Mouse (Mus musculus) intestine, embryonic 14.5 days (tissue): ENCODE results near the gene Slc48a1. TPM values are rescaled to one million over a fixed set of nuclear protein-coding genes. Genes with fewer than 3 reads are reported as not detected.

Experiments
- ATAC-seq: fragments of 200-750 bp; cut with Nextera tagmentation; replicated peaks from 2 replicates; pipeline ENCODE4 v1.8.0; 2017; ENCODE audit warnings: low read depth, moderate number of reproducible peaks, moderate TSS enrichment, moderate library complexity; ENCODE audit not compliant: low FRiP score, low TSS enrichment
- DNase-seq: peaks from one replicate; pipeline ENCODE4 v3.0.0-alpha.2; 2018; ENCODE audit warnings: low spot score
- H3K27ac ChIP-seq: fragments of 300-500 bp; sonication (generic); 2 replicates; pipeline ENCODE4 v1.5.1; 2014; ENCODE audit warnings: low read depth, mild to moderate bottlenecking, control low read depth
- H3K27me3 ChIP-seq: fragments of 300-500 bp; sonication (generic); replicated peaks from 2 replicates; pipeline ENCODE4 v1.6.1; 2014; ENCODE audit warnings: low read length, control low read depth; ENCODE audit not compliant: control insufficient read depth, insufficient read depth
- H3K36me3 ChIP-seq: fragments of 300-500 bp; sonication (generic); 2 replicates; pipeline ENCODE4 v1.6.1; 2014; ENCODE audit warnings: low read length, control low read depth; ENCODE audit not compliant: control insufficient read depth, insufficient read depth
- H3K4me1 ChIP-seq: fragments of 300-500 bp; sonication (generic); replicated peaks from 2 replicates; pipeline ENCODE4 v1.6.1; 2014; ENCODE audit warnings: low read length, control low read depth, mixed read lengths; ENCODE audit not compliant: control insufficient read depth, insufficient read depth
- H3K4me2 ChIP-seq: fragments of 300-500 bp; sonication (generic); 2 replicates; pipeline ENCODE4 v1.6.1; 2014; ENCODE audit warnings: low read length
- H3K4me3 ChIP-seq: fragments of 300-500 bp; sonication (generic); 2 replicates; pipeline ENCODE4 v1.5.1; 2014; ENCODE audit warnings: low read depth, low read length, control low read depth, mixed read lengths
- H3K9ac ChIP-seq: fragments of 300-500 bp; sonication (generic); 2 replicates; pipeline ENCODE4 v1.6.1; 2014; ENCODE audit warnings: mild to moderate bottlenecking, low read length
- H3K9me3 ChIP-seq: fragments of 300-500 bp; sonication (generic); 2 replicates; pipeline ENCODE4 v1.6.1; 2016; ENCODE audit warnings: low read length, control low read depth; ENCODE audit not compliant: control insufficient read depth
- WGBS: fragments of 180-500 bp; shearing (Covaris S2); extraction: QIAGEN DNeasy Blood & Tissue Kit; methylation state at CpG from one replicate; pipeline ENCODE4 v1.1.7; 2014; 5-methylcytosine and 5-hydroxymethylcytosine counted together
- polyA plus RNA-seq: library from polyadenylated mRNA; unstranded; fragments of >200 nt; fragmentation: Nextera tagmentation; extraction: Ambion mirVana; gene quantifications from 2 replicates; pipeline ENCODE4 v1.2.1, GENCODE M21; 2014

Slc48a1 gene
- polyA plus RNA-seq, 1 experiment from 2014 or later = 22.5 TPM

- peaks cover 94% of the 10 kb centered on the region for H3K36me3 ChIP-seq
Measured at GRCm38 (mm10) chr15:97796674-97797310, 18.5 kb downstream of the Slc48a1 start.

GRCm38 (mm10) chr15:97798134-97798533 lies 19.8 kb downstream of the Slc48a1 start:
- no peak for DNase-seq
- ATAC-seq = no peak
- no peaks in the 10 kb centered on the region for H3K4me1 ChIP-seq
- no peak overlapping the region for H3K4me2 ChIP-seq
- no peaks in the 10 kb centered on the region for H3K9me3 ChIP-seq
- H3K9ac ChIP-seq = no peak overlapping the region
- peaks cover 95% of the 10 kb centered on the region for H3K36me3 ChIP-seq
- H3K27me3 ChIP-seq = no peaks in the 10 kb centered on the region
- H3K27ac ChIP-seq = no peak overlapping the region
- WGBS = 68% methylated on average over 17 of the region's 17 CpGs
- H3K4me3 ChIP-seq = no peak overlapping the region

More at GRCm38 (mm10) chr15:97796674-97797310, 18.5 kb downstream of the Slc48a1 start:
- Histone ChIP-seq H3K4me2 (no peak overlapping the region), H3K9me3 (no peaks in the 10 kb centered on the region), H3K27me3 (no peaks in the 10 kb centered on the region), H3K27ac (no peak overlapping the region), H3K4me1 (no peaks in the 10 kb centered on the region), H3K4me3 (no peak overlapping the region), H3K9ac (no peak overlapping the region)
- ATAC-seq (no peak), DNase-seq (no peak)
- WGBS = 93% methylated on average over 17 of the region's 17 CpGs

DNA sequence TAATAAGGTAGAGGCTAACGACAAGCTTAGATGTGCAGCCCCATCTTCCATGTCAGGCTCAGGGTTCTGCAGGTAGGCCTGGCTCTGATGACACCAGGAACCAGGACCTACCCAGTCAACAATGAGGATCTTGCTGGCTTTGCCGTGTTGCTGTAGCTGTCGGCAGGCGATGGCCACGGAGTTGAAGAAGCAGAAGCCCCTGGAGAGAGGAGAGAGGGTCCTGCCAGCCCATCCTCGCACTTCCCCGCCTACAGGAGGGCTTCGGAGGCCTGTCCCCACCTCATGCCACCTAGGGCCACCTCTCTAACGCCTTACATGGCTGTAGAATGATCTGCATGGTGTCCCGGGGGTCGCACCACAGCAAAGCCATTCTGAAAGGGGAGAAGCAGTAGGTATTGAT lies 21.1 kb downstream of the Slc48a1 start:
- WGBS = 90% methylated on average over 11 of the region's 11 CpGs
- H3K4me1 ChIP-seq = no peaks in the 10 kb centered on the region
- H3K36me3 ChIP-seq = peaks cover 83% of the 10 kb centered on the region
- H3K4me2 ChIP-seq = no peak overlapping the region
- no peaks in the 10 kb centered on the region for H3K27me3 ChIP-seq
- H3K27ac ChIP-seq = no peak overlapping the region
- no peak overlapping the region for H3K4me3 ChIP-seq
- ATAC-seq = no peak
- H3K9ac ChIP-seq = no peak overlapping the region
- DNase-seq = no peak
- no peaks in the 10 kb centered on the region for H3K9me3 ChIP-seq

DNA sequence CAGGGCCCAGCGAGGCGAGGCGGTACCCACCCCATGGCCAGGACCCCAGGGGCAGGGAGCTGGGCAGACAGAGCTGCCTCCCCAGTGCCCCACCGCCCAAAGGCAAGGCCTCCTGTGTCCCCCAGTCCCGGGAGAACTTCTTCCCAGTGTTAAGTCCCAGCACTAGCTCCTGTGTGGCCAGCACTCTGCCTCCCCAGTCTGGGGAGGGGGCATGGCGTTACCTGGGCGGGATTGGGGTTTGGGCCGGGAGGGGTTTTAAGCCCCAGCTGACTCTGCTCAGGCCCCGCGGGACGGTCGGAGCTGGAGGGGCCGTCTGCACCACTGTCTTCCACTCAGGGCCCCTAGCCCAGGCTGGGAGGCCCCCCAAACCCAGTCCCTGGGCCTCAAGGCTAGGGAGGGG lies 22.5 kb downstream of the Slc48a1 start:
- WGBS = 85% methylated on average over 13 of the region's 13 CpGs
- H3K9ac ChIP-seq = no peak overlapping the region
- H3K4me1 ChIP-seq = no peaks in the 10 kb centered on the region
- H3K27ac ChIP-seq = no peak overlapping the region
- no peak overlapping the region for H3K4me2 ChIP-seq
- peaks cover 82% of the 10 kb centered on the region for H3K36me3 ChIP-seq
- H3K4me3 ChIP-seq = no peak overlapping the region
- no peak for ATAC-seq
- no peaks in the 10 kb centered on the region for H3K9me3 ChIP-seq
- H3K27me3 ChIP-seq = no peaks in the 10 kb centered on the region
- DNase-seq = no peak

DNA sequence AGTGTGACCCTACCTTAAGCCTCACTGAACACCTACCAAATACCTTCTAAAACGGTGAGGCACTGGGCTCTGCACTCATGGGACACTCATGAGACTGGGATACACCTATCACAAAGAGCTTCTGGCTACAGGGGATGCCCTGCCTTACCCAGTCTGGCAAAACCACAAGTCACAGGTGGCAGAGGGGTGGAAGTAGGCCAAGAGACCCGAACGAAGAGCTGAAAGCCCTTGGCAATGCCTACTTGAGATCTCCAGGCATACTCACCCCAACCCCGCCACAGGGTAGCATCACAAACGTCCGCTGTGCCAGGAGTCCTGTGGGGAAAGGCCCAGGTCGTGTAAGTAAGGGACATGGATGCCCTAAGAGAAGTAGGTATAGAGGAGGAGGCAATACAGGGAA lies 23.5 kb downstream of the Slc48a1 start:
- no peak for ATAC-seq
- WGBS = 85% methylated on average over 7 of the region's 7 CpGs
- peaks cover 82% of the 10 kb centered on the region for H3K36me3 ChIP-seq

DNA sequence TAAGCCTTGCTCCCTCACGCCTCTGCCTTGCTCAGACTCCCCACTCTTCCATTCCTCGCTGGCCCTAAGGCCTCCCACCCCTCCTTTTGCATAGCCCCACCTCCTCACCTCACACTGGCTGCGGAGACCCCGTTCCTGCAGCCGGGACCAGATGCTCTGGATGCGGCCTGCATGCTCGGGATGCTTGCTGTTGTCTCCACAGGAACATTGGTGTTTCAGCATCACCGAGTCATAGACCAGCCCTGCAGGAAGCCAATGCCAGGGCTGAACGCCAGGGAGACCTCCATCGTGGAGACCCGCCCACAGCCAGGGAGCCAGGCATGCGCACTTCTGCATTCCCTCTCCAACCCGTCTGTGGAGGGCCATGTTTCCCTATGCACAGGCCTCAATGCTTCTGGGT lies 24.3 kb downstream of the Slc48a1 start:
- Histone ChIP-seq H3K27me3 (no peaks in the 10 kb centered on the region), H3K9ac (no peak overlapping the region), H3K9me3 (no peaks in the 10 kb centered on the region), H3K27ac (no peak overlapping the region), H3K4me1 (no peaks in the 10 kb centered on the region), H3K4me2 (0 out of 2 replicates have a peak overlapping the region, but pooled peaks have one; percentile 8), H3K4me3 (no peak overlapping the region), H3K36me3 (peaks cover 82% of the 10 kb centered on the region)
- ATAC-seq (peak; percentile 30; the same call in 1 of the 2 replicates), DNase-seq (no peak)
- 20% methylated on average over 13 of the region's 13 CpGs for WGBS

More for the DNA sequence above, 23.5 kb downstream of the Slc48a1 start:
- Histone ChIP-seq H3K4me2 (no peak overlapping the region), H3K4me3 (no peak overlapping the region), H3K27ac (no peak overlapping the region), H3K9me3 (no peaks in the 10 kb centered on the region), H3K4me1 (no peaks in the 10 kb centered on the region), H3K27me3 (no peaks in the 10 kb centered on the region), H3K9ac (no peak overlapping the region)
- no peak for DNase-seq

- no peak overlapping the region for H3K9ac ChIP-seq
- H3K27me3 ChIP-seq = no peaks in the 10 kb centered on the region
- 78% methylated on average over 12 of the region's 12 CpGs for WGBS
Measured at GRCm38 (mm10) chr15:97807867-97808266, 29.5 kb downstream of the Slc48a1 start.

DNA sequence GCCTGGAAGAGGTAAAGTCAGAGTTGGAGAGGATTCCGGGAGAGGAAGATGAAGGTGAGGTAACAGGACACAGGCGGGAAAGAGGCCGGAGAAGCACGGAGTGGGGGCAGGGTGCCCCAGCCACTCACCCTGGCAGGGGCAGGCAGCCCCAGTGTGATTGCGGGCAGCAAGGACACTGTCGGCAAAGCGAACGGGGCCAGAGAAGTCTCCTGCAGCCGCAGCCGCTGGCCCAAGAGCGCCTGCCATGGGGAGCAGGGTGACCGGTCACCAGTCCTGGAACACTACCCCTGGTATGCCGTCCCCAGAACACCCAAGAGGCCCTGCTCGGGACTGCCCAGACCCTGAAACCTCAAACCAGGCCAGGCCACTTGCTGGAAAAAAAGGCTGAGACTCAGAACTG lies 30.2 kb downstream of the Slc48a1 start:
- Histone ChIP-seq H3K4me3 (no peak overlapping the region), H3K9ac (no peak overlapping the region), H3K36me3 (peaks cover 61% of the 10 kb centered on the region), H3K27ac (no peak overlapping the region), H3K4me2 (no peak overlapping the region), H3K9me3 (no peaks in the 10 kb centered on the region), H3K4me1 (peaks cover 6% of the 10 kb centered on the region), H3K27me3 (no peaks in the 10 kb centered on the region)
- ATAC-seq (no peak), DNase-seq (no peak)
- 87% methylated on average over 14 of the region's 14 CpGs for WGBS

More at GRCm38 (mm10) chr15:97807867-97808266, 29.5 kb downstream of the Slc48a1 start:
- no peak overlapping the region for H3K4me3 ChIP-seq
- DNase-seq (no peak), ATAC-seq (no peak)
- peaks cover 63% of the 10 kb centered on the region for H3K36me3 ChIP-seq
- no peaks in the 10 kb centered on the region for H3K9me3 ChIP-seq
- H3K4me2 ChIP-seq = no peak overlapping the region
- H3K27ac ChIP-seq = no peak overlapping the region
- H3K4me1 ChIP-seq = no peaks in the 10 kb centered on the region

DNA sequence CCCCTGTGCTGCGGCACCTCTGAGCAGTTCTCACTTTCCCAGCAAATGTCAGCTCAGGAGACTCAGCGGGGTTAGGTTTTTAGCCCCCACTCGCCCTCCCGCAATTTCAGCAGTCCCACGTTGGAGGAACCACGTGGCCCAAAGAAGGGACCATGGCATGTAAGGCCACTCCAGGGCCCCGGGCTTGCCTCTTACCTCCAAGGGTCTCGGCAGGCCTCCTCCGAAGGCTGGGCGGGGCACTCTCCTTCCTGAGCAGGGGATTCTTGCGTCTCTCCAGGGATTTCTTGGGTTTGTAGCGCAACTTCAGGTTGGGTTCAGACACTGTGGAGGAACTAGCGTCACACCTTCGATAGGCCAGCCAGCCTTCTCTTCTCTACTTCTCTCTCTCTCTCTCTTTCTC lies 30.9 kb downstream of the Slc48a1 start:
- Histone ChIP-seq H3K4me1 (peaks cover 13% of the 10 kb centered on the region), H3K4me3 (no peak overlapping the region), H3K27me3 (no peaks in the 10 kb centered on the region), H3K9me3 (no peaks in the 10 kb centered on the region), H3K4me2 (no peak overlapping the region), H3K36me3 (peaks cover 61% of the 10 kb centered on the region), H3K27ac (no peak overlapping the region), H3K9ac (no peak overlapping the region)
- no peak for DNase-seq
- WGBS = 82% methylated on average over 14 of the region's 14 CpGs
- ATAC-seq = no peak
